Mouse (Mus musculus) liver, postnatal 0 days (tissue): ENCODE data around the gene Fbln7. TPM values are rescaled to one million over a fixed set of nuclear protein-coding genes. Genes with fewer than 3 reads are reported as not detected.

ENCODE experiments used
- ATAC-seq: fragments of 200-750 bp; cut with Nextera tagmentation; 2 replicates; pipeline ENCODE4 v1.8.0; 2017; ENCODE audit warnings: mild to moderate bottlenecking, moderate library complexity
- DNase-seq: peaks from one replicate; pipeline ENCODE4 v3.0.0-alpha.2; 2016
- H3K27ac ChIP-seq: fragments of 300-500 bp; sonication (generic); 2 replicates; pipeline ENCODE4 v1.5.1; 2014; ENCODE audit warnings: antibody characterized with exemption, moderate library complexity, mild to moderate bottlenecking, low read depth
- H3K27me3 ChIP-seq: fragments of 300-500 bp; sonication (generic); 2 replicates; pipeline ENCODE4 v1.6.1; 2014; ENCODE audit warnings: low read length, control low read depth, mixed read lengths; ENCODE audit not compliant: insufficient read depth
- H3K36me3 ChIP-seq: fragments of 300-500 bp; sonication (generic); replicated peaks from 2 replicates; pipeline ENCODE4 v1.6.1; 2014; ENCODE audit warnings: mild to moderate bottlenecking, control low read depth, low read length, moderate library complexity, mixed read lengths; ENCODE audit not compliant: insufficient read depth
- H3K4me1 ChIP-seq: fragments of 300-500 bp; sonication (generic); 2 replicates; pipeline ENCODE4 v1.6.1; 2014; ENCODE audit warnings: antibody characterized with exemption, mild to moderate bottlenecking, control low read depth; ENCODE audit not compliant: insufficient read depth
- H3K4me2 ChIP-seq: fragments of 300-500 bp; sonication (generic); 2 replicates; pipeline ENCODE4 v1.6.1; 2014; ENCODE audit warnings: low read depth, mild to moderate bottlenecking, low read length, moderate library complexity, mixed read lengths
- H3K4me3 ChIP-seq: fragments of 300-500 bp; sonication (generic); 2 replicates; pipeline ENCODE4 v1.5.1; 2014; ENCODE audit warnings: low read depth, low read length
- H3K9ac ChIP-seq: fragments of 300-500 bp; sonication (generic); replicated peaks from 2 replicates; pipeline ENCODE4 v1.6.1; 2014; ENCODE audit warnings: mild to moderate bottlenecking, moderate library complexity
- H3K9me3 ChIP-seq: fragments of 300-500 bp; sonication (generic); 2 replicates; pipeline ENCODE4 v1.6.1; 2016; ENCODE audit warnings: mild to moderate bottlenecking, control low read depth, low read length, mixed read lengths
- CTCF ChIP-seq: sonication (generic); IDR thresholded peaks from 2 replicates; pipeline ENCODE4 v1.5.1; 2016; ENCODE audit warnings: antibody characterized with exemption, low read depth
- EP300 ChIP-seq: IDR thresholded peaks from 2 replicates; pipeline ENCODE4 v1.6.1; 2016; ENCODE audit warnings: antibody characterized with exemption, low read depth, mild to moderate bottlenecking
- WGBS: fragments of 180-500 bp; shearing (Covaris S2); extraction: QIAGEN DNeasy Blood & Tissue Kit; methylation state at CpG from one replicate; pipeline ENCODE4 v1.1.7; 2014; ENCODE audit not compliant: insufficient replicate concordance; 5-methylcytosine and 5-hydroxymethylcytosine counted together
- polyA plus RNA-seq: library from polyadenylated mRNA; unstranded; fragments of >200 nt; fragmentation: Nextera tagmentation; extraction: Ambion mirVana; gene quantifications from 2 replicates; pipeline ENCODE4 v1.2.1, GENCODE M21; 2015

The Fbln7 gene
- polyA plus RNA-seq: 0.09 and 0.16 TPM in 2 replicates

DNA sequence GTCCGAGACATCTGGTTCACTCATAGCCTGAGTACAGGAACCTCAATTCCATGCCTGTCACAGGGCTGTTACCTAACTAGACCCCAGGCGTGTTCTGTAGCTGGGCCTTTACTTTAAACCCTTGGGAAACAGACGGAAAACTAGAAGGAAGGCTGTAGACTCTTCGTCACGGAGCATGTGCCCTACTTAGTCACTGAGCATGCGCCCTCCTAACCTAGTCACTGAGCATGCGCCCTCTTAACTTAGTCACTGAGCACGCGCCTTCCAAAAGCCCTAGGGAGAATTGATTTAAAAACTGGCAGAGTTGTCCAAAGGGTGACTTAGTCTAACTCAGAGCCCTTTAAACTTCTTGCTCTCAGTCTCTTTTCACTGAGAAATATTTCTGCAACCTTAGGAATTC, at the start of gene Fbln7:
Gene Fbln7, plus strand, starts transcription at position 346 of the 400 bp plus-strand sequence.
- ATAC-seq (no peak), DNase-seq (no peak)
- 89% methylated on average over 9 of the region's 9 CpGs for WGBS
- Histone ChIP-seq H3K36me3 (no peaks in the 10 kb centered on the region), H3K9ac (no peak within 1 kb of the TSS), H3K9me3 (no peaks in the 10 kb centered on the region; the same call in 1 of the 2 replicates), H3K27me3 (peaks cover 16% of the 10 kb centered on the region), H3K4me1 (peaks cover 6% of the 10 kb centered on the region; the same call in 1 of the 2 replicates), H3K4me3 (peak within 1 kb of the TSS; percentile 36), H3K27ac (no peak within 1 kb of the TSS), H3K4me2 (peak within 1 kb of the TSS; percentile 66)
- TF ChIP-seq CTCF (no peak), EP300 (no peak)

DNA sequence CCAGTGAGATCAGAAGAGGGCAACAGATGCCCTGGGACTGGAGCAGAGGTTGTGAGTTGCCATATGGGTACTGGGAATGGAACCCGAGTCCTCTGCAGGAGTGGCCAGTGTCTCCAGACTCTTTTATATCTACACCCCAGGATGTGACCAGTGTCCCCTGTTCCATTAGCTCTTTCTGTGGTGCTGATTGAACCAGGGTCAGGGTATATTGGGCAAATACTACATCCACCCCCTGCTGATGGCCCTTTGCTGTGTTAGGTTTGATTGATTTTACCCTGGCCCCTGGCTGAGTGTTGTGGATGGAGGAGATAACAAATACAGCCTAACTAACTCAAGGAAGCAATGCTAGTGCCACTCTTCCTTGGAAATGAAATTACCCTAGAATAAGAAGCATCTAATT, 46.5 kb upstream of the Fbln7 start:
- WGBS: 75% methylated on average over 1 of the region's 1 CpGs
- DNase-seq: no peak
- Histone ChIP-seq H3K27ac (no peak overlapping the region), H3K9ac (no peak overlapping the region), H3K4me1 (peaks cover 13% of the 10 kb centered on the region; the same call in 1 of the 2 replicates), H3K4me2 (no peak overlapping the region), H3K9me3 (no peaks in the 10 kb centered on the region), H3K27me3 (no peaks in the 10 kb centered on the region), H3K36me3 (no peaks in the 10 kb centered on the region), H3K4me3 (no peak overlapping the region)
- no peak for ATAC-seq
- TF ChIP-seq EP300: no peak

DNA sequence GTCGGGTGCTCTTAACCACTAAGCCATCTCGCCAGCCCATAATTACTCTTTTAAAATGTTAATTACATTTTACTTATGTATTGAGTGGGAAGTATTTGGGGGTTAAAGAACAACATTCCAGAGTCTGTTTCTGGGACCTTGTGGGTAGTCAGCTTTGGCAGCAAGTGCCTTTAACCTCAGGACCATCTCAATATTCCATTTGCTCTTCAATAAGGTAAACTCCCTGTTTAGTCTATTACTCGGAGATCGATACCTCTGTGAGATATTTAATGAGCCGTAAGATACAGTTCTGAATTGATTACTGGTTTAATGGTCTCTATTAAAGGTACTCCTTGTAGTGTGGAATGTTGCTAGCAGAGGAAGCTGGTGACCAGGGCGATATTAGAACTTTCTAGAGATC, 45.9 kb upstream of the Fbln7 start:
- no peaks in the 10 kb centered on the region for H3K27me3 ChIP-seq
- peak overlapping the region; percentile 61 for H3K4me3 ChIP-seq
- H3K4me1 ChIP-seq: peaks cover 13% of the 10 kb centered on the region; the same call in 1 of the 2 replicates
- ATAC-seq (no peak), DNase-seq (no peak)
- no peaks in the 10 kb centered on the region for H3K9me3 ChIP-seq
- peak overlapping the region; percentile 83 for H3K4me2 ChIP-seq
- no peaks in the 10 kb centered on the region for H3K36me3 ChIP-seq
- WGBS: 43% methylated on average over 6 of the region's 6 CpGs
- peak overlapping the region; percentile 84 for H3K27ac ChIP-seq
- H3K9ac ChIP-seq: peak overlapping the region; percentile 64; the same call in 1 of the 2 replicates
- TF ChIP-seq EP300 (no peak), CTCF (no peak)

DNA sequence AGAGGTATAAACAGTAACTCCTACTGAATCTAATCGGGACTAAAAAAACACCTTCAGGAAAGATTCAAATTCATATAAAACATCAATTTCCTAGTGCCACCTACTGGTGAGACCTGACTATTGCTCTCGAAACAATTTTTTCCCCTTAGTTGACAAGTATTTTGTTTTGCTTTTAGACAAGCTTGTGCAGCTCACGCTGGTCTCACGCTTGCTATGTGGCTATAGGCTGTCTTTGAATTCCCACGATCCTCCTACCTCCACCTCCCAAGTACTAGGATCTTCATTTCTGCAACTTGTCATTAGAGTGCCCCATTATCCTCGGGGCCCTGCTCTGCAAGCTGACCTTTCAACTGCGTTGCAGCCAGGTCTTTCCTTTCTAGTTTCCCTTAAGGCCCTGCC, 45.4 kb upstream of the Fbln7 start:
- Histone ChIP-seq H3K9me3 (no peaks in the 10 kb centered on the region), H3K27ac (peak overlapping the region; percentile 84), H3K36me3 (no peaks in the 10 kb centered on the region), H3K27me3 (no peaks in the 10 kb centered on the region), H3K9ac (peak overlapping the region; percentile 64), H3K4me1 (peaks cover 13% of the 10 kb centered on the region; the same call in 1 of the 2 replicates), H3K4me2 (peak overlapping the region; percentile 83), H3K4me3 (peak overlapping the region; percentile 61)
- ATAC-seq (peak; percentile 24), DNase-seq (no peak)
- 0% methylated on average over 7 of the region's 7 CpGs for WGBS
- TF ChIP-seq EP300 (peak; percentile 48), CTCF (peak; percentile 80)

DNA sequence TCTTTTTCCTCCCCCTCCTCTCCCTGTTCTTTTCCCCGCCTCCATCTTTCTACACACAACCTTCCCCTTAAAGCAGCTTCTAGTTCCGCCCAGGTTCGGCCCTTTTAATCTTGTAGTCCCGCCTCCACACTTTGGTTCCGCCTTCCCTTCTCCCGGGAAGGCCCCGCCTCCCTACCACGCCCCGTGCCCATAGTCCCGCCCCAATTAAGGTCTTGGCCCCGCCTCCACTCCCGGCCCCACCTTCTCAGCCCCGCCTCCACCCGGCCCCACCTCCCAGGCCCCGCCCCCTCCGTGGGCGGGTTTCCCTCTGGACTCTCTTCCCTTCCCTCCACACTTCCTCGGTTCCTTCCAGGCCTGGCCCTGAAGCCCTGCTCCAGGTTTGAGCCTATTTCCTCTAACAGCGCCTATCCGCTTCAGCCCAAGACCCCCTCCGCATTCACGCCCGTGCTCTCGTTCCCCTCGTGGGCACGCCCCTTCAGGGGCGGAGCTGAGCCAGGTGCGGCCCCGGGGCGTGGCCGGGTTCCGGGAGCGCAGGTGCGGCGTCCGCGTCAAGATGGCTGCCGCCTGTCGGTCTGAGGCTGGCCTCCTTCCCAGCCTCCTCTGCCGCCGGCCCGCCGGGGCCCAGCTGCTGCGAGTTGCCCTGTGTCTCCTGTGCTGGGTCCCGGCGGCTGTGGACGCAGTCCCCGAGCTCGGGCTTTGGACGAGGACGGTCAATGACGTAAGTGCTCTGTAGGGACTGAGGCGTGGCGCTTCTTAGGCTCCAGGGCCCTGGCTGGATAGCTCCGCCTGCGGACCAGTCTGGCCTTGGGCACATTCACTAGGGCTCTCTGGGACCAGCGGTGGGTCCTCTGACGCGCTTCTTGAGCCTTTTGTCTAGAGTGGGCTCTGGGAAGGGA, 44.7 kb upstream of the Fbln7 start, which contains the start of gene Tmem87b:
Gene Tmem87b, plus strand, starts transcription at position 333 of the 896 bp plus-strand sequence.
- H3K27me3 ChIP-seq: no peaks in the 10 kb centered on the region
- H3K27ac ChIP-seq: peak within 1 kb of the TSS; percentile 84
- WGBS: under 1% methylated on average over 58 of the region's 59 CpGs
- peak; percentile 20 for TF ChIP-seq EP300
- TF ChIP-seq CTCF: peak; percentile 18; the same call in 1 of the 2 replicates
- peak within 1 kb of the TSS; percentile 85 for H3K4me2 ChIP-seq
- peaks cover 13% of the 10 kb centered on the region; the same call in 1 of the 2 replicates for H3K4me1 ChIP-seq
- peak within 1 kb of the TSS; percentile 61 for H3K4me3 ChIP-seq
- H3K9ac ChIP-seq: peak within 1 kb of the TSS; percentile 82
- DNase-seq: peak; percentile 97
- no peaks in the 10 kb centered on the region for H3K9me3 ChIP-seq
- no peaks in the 10 kb centered on the region for H3K36me3 ChIP-seq
- peak; percentile 90 for ATAC-seq

DNA sequence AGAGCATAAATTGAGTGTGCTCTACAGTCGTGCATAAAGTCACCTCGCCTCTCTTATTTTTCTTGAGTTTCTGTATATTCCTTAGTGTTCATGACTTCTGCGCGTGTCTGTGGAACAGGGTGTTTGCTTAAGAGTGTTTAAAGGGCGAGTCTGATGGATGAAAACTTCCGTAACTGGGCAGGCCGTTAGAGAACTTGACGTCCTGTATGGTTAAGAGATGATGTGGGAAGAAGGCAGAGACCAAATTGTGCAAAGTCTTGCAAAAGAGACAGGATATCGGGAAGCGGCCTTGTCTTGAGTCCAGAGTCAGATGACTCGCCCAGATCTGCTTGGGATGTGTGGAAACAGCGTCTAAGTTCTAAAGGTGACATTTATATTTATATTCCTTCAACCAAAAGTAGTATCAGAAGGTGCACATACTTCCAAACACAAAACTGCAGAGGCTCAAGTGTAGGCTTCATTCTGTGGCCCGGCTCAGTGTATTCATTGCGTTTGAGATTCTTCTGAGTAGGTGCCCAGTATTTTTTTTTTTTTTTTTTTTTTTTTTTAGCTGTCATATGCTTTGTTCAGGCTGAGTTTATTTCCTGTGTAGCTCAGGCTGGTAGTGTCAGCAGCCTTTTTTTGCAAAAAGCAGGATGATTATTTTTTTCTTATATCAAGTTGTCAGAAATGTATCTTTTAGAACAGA, 43.7 kb upstream of the Fbln7 start:
- Histone ChIP-seq H3K4me3 (peak overlapping the region; percentile 61), H3K4me2 (peak overlapping the region; percentile 85), H3K9ac (peak overlapping the region; percentile 82), H3K36me3 (no peaks in the 10 kb centered on the region), H3K4me1 (peaks cover 13% of the 10 kb centered on the region; the same call in 1 of the 2 replicates), H3K27me3 (no peaks in the 10 kb centered on the region), H3K9me3 (no peaks in the 10 kb centered on the region), H3K27ac (peak overlapping the region; percentile 84)
- WGBS: 12% methylated on average over 14 of the region's 14 CpGs
- ATAC-seq: no peak
- peak; percentile 23 for DNase-seq
- TF ChIP-seq CTCF: no peak
- no peak; the same call in 1 of the 2 replicates for TF ChIP-seq EP300
